Mouse (Mus musculus) frontal cortex, postnatal 36 days (tissue): Measurements from ENCODE around the gene Slc16a13.
A peak's percentile ranks its signal among the peaks of the same experiment; 100 is the strongest.

Experiments used
- DNase-seq, 2 experiments: peaks; one replicate each; pipeline ENCODE4 v3.0.0; 2022; ENCODE audit warnings: low spot score in 2 of 2

Gene Slc16a13

GRCm38 (mm10) chr11:70232546-70232945 lies 11.7 kb upstream of the Slc16a13 start:
- no peak for DNase-seq

GRCm38 (mm10) chr11:70230239-70230727 lies 9.4 kb upstream of the Slc16a13 start:
- DNase-seq, result peak in 1 of 2 experiments; percentile 73

- DNase-seq, result no peak
These were observed 8.6 kb upstream of the Slc16a13 start, which contains the start of gene Bcl6b for GRCm38 (mm10) chr11:70229260-70230010. Gene Bcl6b (minus strand): TSS chr11:70229798.

GRCm38 (mm10) chr11:70228828-70229227 lies 8.0 kb upstream of the Slc16a13 start:
- DNase-seq, result peak; percentile 80 to 81

DNA sequence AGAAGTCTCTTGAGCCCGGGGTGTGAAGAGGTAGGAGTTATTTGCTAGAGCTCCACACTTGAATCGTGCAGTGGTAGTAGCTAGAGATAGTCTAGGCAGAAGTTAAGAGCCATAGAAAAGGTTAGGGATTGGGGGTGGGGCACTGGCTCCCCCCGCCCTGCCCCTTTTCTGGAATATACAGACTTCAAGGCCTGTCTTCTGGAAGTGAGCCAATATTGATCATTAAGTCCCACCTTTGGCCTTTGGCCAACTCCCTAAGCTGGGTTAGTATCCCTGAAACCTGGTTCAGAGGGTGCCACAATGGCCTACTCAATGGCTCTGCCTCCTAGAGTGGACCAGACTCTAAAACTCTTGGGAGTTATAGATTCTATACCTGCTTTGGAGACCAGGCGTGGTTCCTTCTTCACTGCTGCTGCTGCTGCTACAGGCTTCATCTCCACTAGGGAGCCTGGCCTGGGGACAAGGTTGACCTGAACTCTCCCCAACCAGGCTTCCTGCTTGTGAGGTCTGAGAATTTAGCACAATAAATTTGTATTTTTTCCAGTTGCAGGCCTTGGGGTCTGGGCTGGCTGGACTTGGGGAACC lies 6.9 kb upstream of the Slc16a13 start:
- DNase-seq, result no peak

- peak in 1 of 2 experiments; percentile 72 for DNase-seq
These were observed 6.3 kb upstream of the Slc16a13 start for GRCm38 (mm10) chr11:70227126-70227525.

- no peak for DNase-seq
These were observed 5.7 kb upstream of the Slc16a13 start for GRCm38 (mm10) chr11:70226602-70226890.

DNA sequence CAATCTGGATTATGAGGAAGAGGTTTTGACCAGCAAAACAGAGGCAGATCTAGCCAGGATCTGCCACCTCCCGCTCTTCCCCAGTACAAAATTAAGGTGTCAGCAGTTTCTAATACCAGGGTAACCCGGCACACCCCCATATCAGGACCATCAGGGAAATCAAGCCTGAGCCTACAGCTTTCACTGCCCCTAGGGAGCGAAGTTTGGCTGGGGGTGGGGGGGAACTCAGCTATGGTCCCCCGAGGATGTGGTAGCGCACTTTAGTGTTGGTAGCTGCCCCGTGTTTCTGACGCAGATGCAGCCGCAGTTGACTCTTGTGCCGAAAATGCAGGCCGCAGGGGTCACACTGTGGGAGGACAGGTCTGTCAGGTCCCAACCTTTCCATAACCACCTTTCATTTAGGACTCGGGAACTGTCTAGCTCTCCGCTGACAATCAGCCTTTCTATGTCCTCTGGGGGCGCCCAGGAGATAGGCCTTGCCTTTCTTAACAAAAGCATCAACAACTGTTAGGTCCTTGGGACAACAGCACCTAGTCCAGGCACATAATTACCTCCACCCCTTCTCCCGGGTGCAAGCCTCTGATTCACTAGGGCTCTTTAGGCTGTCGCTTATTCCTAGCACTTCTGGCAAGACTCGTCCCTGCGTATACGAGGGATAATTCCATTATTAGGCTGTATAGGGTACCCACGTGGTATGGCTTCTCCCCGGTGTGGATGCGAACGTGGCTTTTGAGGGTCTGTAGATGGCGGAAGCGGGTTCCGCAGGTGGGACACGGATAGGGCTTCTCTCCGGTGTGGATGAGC lies 5.1 kb upstream of the Slc16a13 start:
- DNase-seq, result no peak

DNA sequence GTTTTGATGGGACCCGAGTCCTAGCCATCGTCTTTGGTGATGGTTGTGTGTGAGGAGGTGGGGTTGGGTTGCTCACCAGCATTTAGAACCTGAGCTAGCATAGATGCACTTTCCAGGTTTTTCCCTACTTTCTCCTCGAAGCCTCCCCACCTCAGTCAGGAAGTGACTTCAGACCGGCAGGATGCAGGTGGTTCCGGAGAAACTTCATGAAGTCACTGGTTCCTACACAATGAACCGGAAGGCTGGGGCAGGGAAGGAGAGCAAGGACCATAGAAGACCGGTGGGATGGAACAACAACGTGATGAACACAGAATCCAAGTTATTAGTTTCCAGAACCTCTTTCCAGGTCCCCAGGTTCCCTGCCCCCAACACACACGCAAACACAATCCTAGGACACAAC lies 2.9 kb upstream of the Slc16a13 start:
- no peak for DNase-seq

- no peak for DNase-seq
These were observed 988 bp upstream of the Slc16a13 start for GRCm38 (mm10) chr11:70221603-70222500.

GRCm38 (mm10) chr11:70220323-70220722 lies 541 bp downstream of the Slc16a13 start:
- no peak for DNase-seq

DNA sequence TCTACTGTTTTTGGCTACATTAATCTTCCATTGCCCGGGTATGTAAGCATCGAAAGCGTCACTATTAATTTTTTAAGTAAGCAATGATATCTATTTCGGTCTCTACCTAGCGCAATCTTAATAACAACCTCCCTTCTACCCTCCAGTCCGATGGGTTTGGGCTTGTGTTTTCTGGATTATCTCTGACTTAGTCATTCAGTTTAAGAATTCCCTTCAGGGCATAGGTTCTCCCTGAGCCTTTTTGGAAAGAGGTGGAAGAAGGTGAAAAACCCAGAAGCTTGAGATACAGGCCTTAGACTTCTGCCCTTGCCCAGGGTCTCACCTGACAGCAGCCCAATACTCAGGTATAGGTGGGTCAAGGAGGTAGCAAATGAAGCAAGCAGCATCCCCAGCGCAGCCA lies 991 bp downstream of the Slc16a13 start:
- no peak for DNase-seq

- no peak for DNase-seq
These were observed 2.0 kb downstream of the Slc16a13 start for GRCm38 (mm10) chr11:70218741-70219470.

- DNase-seq, result no peak
These were observed 2.8 kb downstream of the Slc16a13 start for GRCm38 (mm10) chr11:70218039-70218438.

- no peak for DNase-seq
These were observed 4.8 kb downstream of the Slc16a13 start for GRCm38 (mm10) chr11:70216103-70216502.

- DNase-seq, result no peak
These were observed 5.6 kb downstream of the Slc16a13 start for GRCm38 (mm10) chr11:70215301-70215700.

GRCm38 (mm10) chr11:70214856-70215209 lies 6.0 kb downstream of the Slc16a13 start:
- no peak for DNase-seq

DNA sequence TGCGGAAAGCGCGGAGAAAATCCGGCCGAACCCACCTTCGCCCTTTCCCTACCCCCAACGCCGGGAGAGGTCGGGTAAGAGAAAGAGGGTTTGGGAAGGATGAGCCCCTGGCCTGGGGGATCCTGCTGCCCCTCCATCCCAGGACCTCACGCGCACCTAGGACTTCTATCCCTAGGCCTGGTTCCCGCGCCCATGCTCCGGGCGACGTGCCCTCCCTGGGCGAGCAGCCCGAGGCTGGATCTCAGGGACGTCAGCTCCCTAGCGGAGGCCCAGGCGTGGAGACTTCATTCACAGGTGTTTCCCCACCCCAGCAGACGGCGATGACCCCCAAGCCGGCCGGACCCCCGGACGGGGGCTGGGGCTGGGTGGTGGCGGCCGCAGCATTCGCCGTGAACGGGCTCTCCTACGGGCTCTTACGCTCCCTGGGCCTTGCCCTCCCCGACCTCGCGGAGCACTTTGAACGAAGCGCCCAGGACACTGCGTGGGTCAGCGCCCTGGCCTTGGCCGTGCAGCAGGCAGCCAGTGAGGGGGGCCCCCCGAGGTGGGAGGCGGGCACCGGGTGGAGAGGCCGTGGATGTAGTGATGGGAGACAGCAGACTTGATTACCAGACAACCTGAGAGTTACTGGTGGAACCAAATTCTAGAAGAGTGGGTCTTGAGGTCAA lies 6.5 kb downstream of the Slc16a13 start:
- peak in 1 of 2 experiments; percentile 45 for DNase-seq

- peak in 1 of 2 experiments; percentile 53 for DNase-seq
These were observed 7.1 kb downstream of the Slc16a13 start for GRCm38 (mm10) chr11:70213736-70214135.

DNA sequence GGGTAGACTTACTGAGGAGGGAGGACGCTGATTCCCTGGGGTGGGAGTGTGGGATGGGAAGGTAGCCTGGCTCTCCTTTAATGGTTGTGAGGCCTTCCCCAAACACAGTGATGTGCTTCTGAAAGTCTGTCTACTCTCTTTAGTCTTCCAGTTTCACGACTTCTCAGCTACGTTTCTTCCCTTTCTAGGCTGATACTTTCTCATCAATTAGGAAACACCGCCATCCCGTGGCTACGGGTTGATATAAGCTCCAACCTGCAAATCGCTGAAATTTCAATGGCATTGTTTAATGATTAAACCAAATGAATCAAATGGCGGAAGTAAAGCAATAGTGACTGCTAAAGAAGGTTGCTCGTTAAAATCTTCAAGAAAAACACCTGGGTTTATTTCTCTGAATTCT lies 8.0 kb downstream of the Slc16a13 start:
- DNase-seq, result peak in 1 of 2 experiments; percentile 77
